Mouse (Mus musculus): Measurements from ENCODE around the gene Lcn2.

Lcn2 gene

GRCm38 (mm10) chr2:32387706-32388490, at the start of gene Lcn2:
Gene Lcn2 (minus strand): TSS chr2:32388252.
- DNase-seq: peak; percentile 38

GRCm38 (mm10) chr2:32437612-32438166, 49.6 kb upstream of the Lcn2 start:
- no peak for DNase-seq

GRCm38 (mm10) chr2:32436686-32437372, 48.8 kb upstream of the Lcn2 start:
- peak; percentile 72 for DNase-seq

GRCm38 (mm10) chr2:32430701-32431676, 42.9 kb upstream of the Lcn2 start:
- peak; percentile 82 for DNase-seq

- no peak for DNase-seq
Observed at GRCm38 (mm10) chr2:32429215-32429891, 41.3 kb upstream of the Lcn2 start.

- DNase-seq: peak; percentile 67
Observed at GRCm38 (mm10) chr2:32428262-32428722, 40.2 kb upstream of the Lcn2 start.

GRCm38 (mm10) chr2:32427720-32428119, 39.7 kb upstream of the Lcn2 start:
- no peak for DNase-seq

- no peak for DNase-seq
Observed at GRCm38 (mm10) chr2:32426141-32426540, 38.1 kb upstream of the Lcn2 start.

GRCm38 (mm10) chr2:32425568-32425967, 37.5 kb upstream of the Lcn2 start:
- no peak for DNase-seq

GRCm38 (mm10) chr2:32424796-32425195, 36.7 kb upstream of the Lcn2 start:
- no peak for DNase-seq

- DNase-seq: peak; percentile 88
Observed at GRCm38 (mm10) chr2:32423481-32424331, 35.7 kb upstream of the Lcn2 start.

- DNase-seq: no peak
Observed at GRCm38 (mm10) chr2:32421851-32422251, 33.8 kb upstream of the Lcn2 start.

GRCm38 (mm10) chr2:32420647-32421046, 32.6 kb upstream of the Lcn2 start:
- no peak for DNase-seq

GRCm38 (mm10) chr2:32420066-32420608, 32.1 kb upstream of the Lcn2 start:
- DNase-seq: no peak

GRCm38 (mm10) chr2:32419359-32419758, 31.3 kb upstream of the Lcn2 start:
- DNase-seq: peak; percentile 63

- no peak for DNase-seq
Observed at GRCm38 (mm10) chr2:32418430-32419151, 30.5 kb upstream of the Lcn2 start.

GRCm38 (mm10) chr2:32417486-32417885, 29.4 kb upstream of the Lcn2 start:
- DNase-seq: no peak

GRCm38 (mm10) chr2:32416556-32416955, 28.5 kb upstream of the Lcn2 start:
- DNase-seq: no peak

GRCm38 (mm10) chr2:32415801-32416200, 27.7 kb upstream of the Lcn2 start:
- DNase-seq: no peak

GRCm38 (mm10) chr2:32413936-32414335, 25.9 kb upstream of the Lcn2 start:
- peak; percentile 84 for DNase-seq

All from lung, postnatal 10 days (tissue).